Mouse (Mus musculus) liver, embryonic 16.5 days (tissue): ENCODE measurements around the gene Rps6kb1. TPM values are rescaled to one million over a fixed set of nuclear protein-coding genes. Genes with fewer than 3 reads are reported as not detected.
A peak's percentile ranks its signal among the peaks of the same experiment; 100 is the strongest.

ENCODE experiments used
- ATAC-seq: fragments of 200-750 bp; cut with Nextera tagmentation; 2 replicates; pipeline ENCODE4 v1.8.0; 2017; ENCODE audit warnings: low read depth, mild to moderate bottlenecking, moderate number of reproducible peaks, moderate library complexity
- H3K27ac ChIP-seq: fragments of 300-500 bp; sonication (generic); 2 replicates; pipeline ENCODE4 v1.5.1; 2014; ENCODE audit warnings: mild to moderate bottlenecking, low read length
- H3K27me3 ChIP-seq: fragments of 300-500 bp; sonication (generic); 2 replicates; pipeline ENCODE4 v1.6.1; 2014; ENCODE audit warnings: low read depth, low read length, mixed read lengths; ENCODE audit not compliant: control insufficient read depth, insufficient read depth
- H3K36me3 ChIP-seq: fragments of 300-500 bp; sonication (generic); 2 replicates; pipeline ENCODE4 v1.6.1; 2014; ENCODE audit warnings: mild to moderate bottlenecking; ENCODE audit not compliant: control insufficient read depth, insufficient read depth
- H3K4me1 ChIP-seq: fragments of 300-500 bp; sonication (generic); 2 replicates; pipeline ENCODE4 v1.6.1; 2014; ENCODE audit warnings: low read depth, low read length, mixed read lengths; ENCODE audit not compliant: control insufficient read depth
- H3K4me2 ChIP-seq: fragments of 300-500 bp; sonication (generic); 2 replicates; pipeline ENCODE4 v1.6.1; 2014; ENCODE audit warnings: low read depth, low read length, mixed read lengths
- H3K4me3 ChIP-seq: fragments of 300-500 bp; sonication (generic); 2 replicates; pipeline ENCODE4 v1.5.1; 2014; ENCODE audit warnings: low read depth, mild to moderate bottlenecking, low read length
- H3K9ac ChIP-seq: fragments of 300-500 bp; sonication (generic); 2 replicates; pipeline ENCODE4 v1.6.1; 2014; ENCODE audit warnings: low read depth, low read length
- H3K9me3 ChIP-seq: fragments of 300-500 bp; sonication (generic); replicated peaks from 2 replicates; pipeline ENCODE4 v1.6.1; 2016; ENCODE audit warnings: low read length; ENCODE audit not compliant: control insufficient read depth
- WGBS: fragments of 180-500 bp; shearing (Covaris S2); extraction: QIAGEN DNeasy Blood & Tissue Kit; methylation state at CpG from one replicate; pipeline ENCODE4 v1.1.7; 2014; ENCODE audit not compliant: insufficient replicate concordance; 5-methylcytosine and 5-hydroxymethylcytosine counted together
- polyA plus RNA-seq: library from polyadenylated mRNA; unstranded; fragments of >200 nt; fragmentation: Nextera tagmentation; extraction: Ambion mirVana; gene quantifications from 2 replicates; pipeline ENCODE4 v1.2.1, GENCODE M21; 2015

The Rps6kb1 gene
- polyA plus RNA-seq, 1 experiment from 2014 or later: 22.0 TPM

- H3K4me1 ChIP-seq: peaks cover 59% of the 10 kb centered on the region
- no peak for ATAC-seq
These were observed 38.1 kb upstream of the Rps6kb1 start for GRCm38 (mm10) chr11:86582543-86583260.

DNA sequence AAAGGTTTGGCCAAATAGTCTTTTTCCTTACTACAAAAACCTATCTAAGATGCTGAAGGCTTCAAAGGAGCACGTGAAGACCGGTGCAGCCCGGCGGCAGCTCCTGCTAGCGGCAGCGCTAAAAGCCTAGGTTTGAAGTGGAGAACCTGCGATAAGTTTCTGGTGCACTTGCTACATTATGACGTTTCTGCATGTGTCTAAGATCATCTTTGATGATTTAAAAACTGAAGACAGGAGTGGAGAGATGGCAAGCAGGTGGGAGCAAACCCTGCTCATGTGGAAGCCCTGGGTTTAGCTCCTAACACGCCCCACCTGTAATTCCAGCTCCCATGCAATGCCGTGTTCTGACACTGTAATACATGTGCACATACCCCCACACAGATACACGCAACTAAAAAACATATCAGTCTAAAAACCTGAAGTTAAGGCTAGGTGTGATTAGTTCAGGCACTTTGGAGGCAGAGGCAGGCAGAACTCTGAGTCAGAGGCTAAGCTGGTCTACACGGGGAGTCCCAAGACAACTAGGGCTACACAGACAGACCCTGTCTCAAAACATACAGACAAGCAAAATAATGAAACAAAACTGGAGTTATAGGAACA, 37.4 kb upstream of the Rps6kb1 start:
- no peak overlapping the region; the same call in 1 of the 2 replicates for H3K9ac ChIP-seq
- H3K4me1 ChIP-seq: peaks cover 53% of the 10 kb centered on the region
- H3K36me3 ChIP-seq: no peaks in the 10 kb centered on the region; the same call in 1 of the 2 replicates
- no peaks in the 10 kb centered on the region for H3K27me3 ChIP-seq
- no peak for ATAC-seq
- peak overlapping the region; percentile 88 for H3K27ac ChIP-seq
- no peaks in the 10 kb centered on the region for H3K9me3 ChIP-seq
- 56% methylated on average over 12 of the region's 12 CpGs for WGBS
- peak overlapping the region; percentile 60; the same call in 1 of the 2 replicates for H3K4me3 ChIP-seq
- peak overlapping the region; percentile 73 for H3K4me2 ChIP-seq

More at GRCm38 (mm10) chr11:86582543-86583260, 38.1 kb upstream of the Rps6kb1 start:
- no peak overlapping the region for H3K4me2 ChIP-seq
- no peaks in the 10 kb centered on the region for H3K9me3 ChIP-seq
- WGBS: 75% methylated on average over 7 of the region's 7 CpGs
- no peak overlapping the region for H3K9ac ChIP-seq
- H3K4me3 ChIP-seq: no peak overlapping the region
- H3K27me3 ChIP-seq: no peaks in the 10 kb centered on the region
- H3K36me3 ChIP-seq: no peaks in the 10 kb centered on the region; the same call in 1 of the 2 replicates
- H3K27ac ChIP-seq: peak overlapping the region; percentile 88; the same call in 1 of the 2 replicates

GRCm38 (mm10) chr11:86581250-86581753, 36.7 kb upstream of the Rps6kb1 start:
- peak overlapping the region; percentile 88 for H3K27ac ChIP-seq
- H3K4me3 ChIP-seq: peak overlapping the region; percentile 60
- H3K27me3 ChIP-seq: no peaks in the 10 kb centered on the region
- H3K9me3 ChIP-seq: no peaks in the 10 kb centered on the region
- H3K36me3 ChIP-seq: no peaks in the 10 kb centered on the region; the same call in 1 of the 2 replicates
- ATAC-seq: peak; percentile 70
- H3K9ac ChIP-seq: peak overlapping the region; percentile 68
- H3K4me2 ChIP-seq: peak overlapping the region; percentile 73
- WGBS: 3% methylated on average over 11 of the region's 11 CpGs
- H3K4me1 ChIP-seq: peaks cover 46% of the 10 kb centered on the region

GRCm38 (mm10) chr11:86580319-86581113, 35.9 kb upstream of the Rps6kb1 start:
- H3K27me3 ChIP-seq: no peaks in the 10 kb centered on the region

GRCm38 (mm10) chr11:86579731-86580318, 35.2 kb upstream of the Rps6kb1 start:
- WGBS: 71% methylated on average over 10 of the region's 10 CpGs
- H3K27me3 ChIP-seq: no peaks in the 10 kb centered on the region
- H3K4me1 ChIP-seq: peaks cover 42% of the 10 kb centered on the region
- H3K4me2 ChIP-seq: no peak overlapping the region
- H3K9me3 ChIP-seq: no peaks in the 10 kb centered on the region
- no peak for ATAC-seq
- H3K27ac ChIP-seq: peak overlapping the region; percentile 68
- H3K4me3 ChIP-seq: no peak overlapping the region
- no peaks in the 10 kb centered on the region; the same call in 1 of the 2 replicates for H3K36me3 ChIP-seq
- no peak overlapping the region for H3K9ac ChIP-seq

More at GRCm38 (mm10) chr11:86580319-86581113, 35.9 kb upstream of the Rps6kb1 start:
- Histone ChIP-seq H3K4me3 (0 out of 2 replicates have a peak overlapping the region, but pooled peaks have one; percentile 60), H3K27ac (peak overlapping the region; percentile 88), H3K4me1 (peaks cover 44% of the 10 kb centered on the region), H3K9me3 (no peaks in the 10 kb centered on the region), H3K9ac (no peak overlapping the region), H3K4me2 (peak overlapping the region; percentile 73), H3K36me3 (no peaks in the 10 kb centered on the region; the same call in 1 of the 2 replicates)
- peak; percentile 32 for ATAC-seq
- WGBS: 73% methylated on average over 9 of the region's 9 CpGs

GRCm38 (mm10) chr11:86578809-86579730, 34.5 kb upstream of the Rps6kb1 start:
- no peaks in the 10 kb centered on the region for H3K36me3 ChIP-seq
- no peak overlapping the region for H3K9ac ChIP-seq
- H3K4me3 ChIP-seq: no peak overlapping the region
- WGBS: 43% methylated on average over 25 of the region's 25 CpGs
- ATAC-seq: peak; percentile 26; the same call in 1 of the 2 replicates
- H3K4me2 ChIP-seq: peak overlapping the region; percentile 22
- H3K27me3 ChIP-seq: no peaks in the 10 kb centered on the region
- no peaks in the 10 kb centered on the region for H3K9me3 ChIP-seq
- peak overlapping the region; percentile 68 for H3K27ac ChIP-seq
- H3K4me1 ChIP-seq: peaks cover 37% of the 10 kb centered on the region

DNA sequence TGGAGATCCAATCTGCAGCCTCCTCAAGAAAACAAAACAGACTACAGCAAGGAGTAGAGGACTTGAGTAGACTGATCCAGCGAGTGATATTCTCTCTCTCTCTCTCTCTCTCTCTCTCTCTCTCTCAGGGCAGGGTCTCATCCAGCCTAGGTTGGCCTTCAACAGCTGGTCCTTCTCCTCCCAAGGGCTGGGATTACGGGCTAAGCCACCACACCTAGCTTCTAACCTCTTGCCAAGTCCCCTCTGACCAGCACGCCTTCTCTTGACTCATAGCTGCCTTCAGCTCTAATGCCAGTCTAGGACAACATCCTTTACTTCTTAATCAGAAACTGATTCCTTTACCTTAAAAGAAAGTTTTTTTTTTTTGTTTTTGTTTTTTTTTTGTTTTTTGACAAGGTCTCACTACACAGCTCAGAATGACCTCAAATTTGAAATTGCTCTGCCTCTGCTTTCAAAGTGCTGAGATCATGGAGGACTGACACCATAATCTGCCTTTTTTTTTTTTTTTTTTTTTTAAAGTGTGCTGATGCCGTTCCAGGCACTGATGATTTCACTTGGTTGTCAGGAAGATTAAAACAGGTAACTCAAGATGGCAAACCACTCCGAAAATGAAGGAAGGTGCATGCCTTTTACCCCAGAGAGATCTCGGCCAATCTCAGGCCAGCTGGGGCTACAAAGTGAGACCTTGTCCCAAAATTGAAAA, 33.7 kb upstream of the Rps6kb1 start:
- no peak overlapping the region; the same call in 1 of the 2 replicates for H3K27ac ChIP-seq
- H3K4me3 ChIP-seq: no peak overlapping the region
- WGBS: 58% methylated on average over 6 of the region's 6 CpGs
- no peaks in the 10 kb centered on the region for H3K36me3 ChIP-seq
- no peak for ATAC-seq
- H3K27me3 ChIP-seq: no peaks in the 10 kb centered on the region
- no peaks in the 10 kb centered on the region for H3K9me3 ChIP-seq
- H3K4me1 ChIP-seq: peaks cover 34% of the 10 kb centered on the region
- no peak overlapping the region for H3K9ac ChIP-seq
- no peak overlapping the region for H3K4me2 ChIP-seq
